Mouse (Mus musculus) heart, postnatal 10 days (tissue): ENCODE measurements around the gene Ascl4. TPM values are rescaled to one million over a fixed set of nuclear protein-coding genes. Genes with fewer than 3 reads are reported as not detected.

ENCODE experiments used
- DNase-seq, 2 experiments: peaks; one replicate each; pipeline ENCODE4 v3.0.0; 2021
- intact Hi-C: fragments of 180-260 bp; cut with DNase I; formaldehyde crosslinking; loops from one replicate; pipeline ENCODE4 v1.15.1; 2025
- total RNA-seq, 2 experiments: library from RNA; stranded (reverse); gene quantifications; 2 replicates each; pipeline ENCODE4 v1.2.3; 2021

The Ascl4 gene
- not detected for total RNA-seq

DNA sequence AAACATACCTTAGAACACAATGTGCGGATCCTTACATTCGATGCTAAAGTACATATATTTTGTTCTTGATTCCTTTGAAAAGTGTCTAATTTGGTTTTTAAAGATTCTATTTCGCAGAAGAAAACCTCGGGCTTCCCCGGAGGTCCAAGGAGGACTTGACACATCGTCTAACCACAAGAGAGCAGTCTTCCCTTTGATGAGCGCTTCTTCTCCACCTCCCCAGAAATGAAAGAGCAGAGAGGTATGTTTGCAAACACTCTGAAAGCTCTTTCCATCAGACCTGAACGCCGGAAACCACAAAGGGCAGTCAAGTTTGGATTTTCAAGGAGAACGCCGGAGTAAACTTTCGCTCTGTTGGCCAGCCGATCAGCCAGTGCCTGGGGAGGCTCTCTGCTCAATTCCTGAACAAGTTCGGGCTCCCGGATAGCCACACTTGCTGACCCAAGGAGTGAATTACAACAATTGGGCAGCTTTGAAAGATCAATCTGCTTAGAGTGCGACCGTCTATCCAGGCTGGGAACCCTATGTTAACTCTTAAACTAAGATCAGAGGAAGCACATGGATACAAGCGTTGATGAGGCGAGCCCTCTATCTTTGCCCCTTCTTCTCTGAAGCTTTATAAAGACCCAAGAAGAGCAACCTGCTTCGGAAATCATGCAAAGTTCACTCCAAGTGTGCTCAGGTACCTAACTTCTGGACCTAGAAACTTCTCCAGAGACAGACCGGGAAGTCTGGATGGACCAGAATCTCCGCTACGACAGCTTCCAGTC is at the start of gene Ascl4:
TSS of gene Ascl4 (plus strand) at position 6 of the 770 bp plus-strand sequence.
- peak; percentile 5 to 19 for DNase-seq
- intact Hi-C loops: no loop called here

DNA sequence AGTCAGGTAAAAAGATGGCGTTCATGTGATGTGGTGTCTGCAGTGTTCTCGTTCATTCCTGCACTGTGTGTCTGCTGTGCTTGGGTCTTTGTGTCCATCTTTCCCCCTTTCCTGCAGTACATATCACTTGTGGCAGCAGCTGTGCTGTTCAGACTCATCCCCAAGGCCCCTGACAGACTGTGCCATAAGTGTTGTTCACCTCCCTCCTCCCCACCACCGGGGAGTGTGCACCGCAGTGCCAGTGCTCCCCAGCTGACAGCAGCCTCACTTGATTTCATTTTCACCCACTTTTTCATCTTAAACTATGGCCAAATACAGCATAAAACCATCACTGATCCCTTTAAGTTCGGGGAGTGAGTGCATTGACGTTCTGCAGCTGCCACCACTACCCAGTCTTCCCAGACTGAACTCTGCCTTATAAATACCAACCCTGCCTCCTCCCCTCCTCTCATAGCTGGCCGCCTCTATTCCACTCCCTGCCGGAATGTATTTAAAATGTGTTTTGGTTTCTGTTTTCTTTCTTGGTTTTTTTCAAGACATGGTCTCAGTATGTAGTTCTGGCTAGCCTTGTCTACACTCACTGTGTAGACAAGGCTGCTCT is 47.5 kb upstream of the Ascl4 start:
- intact Hi-C loops: loop anchor here (10.0 kb wide), 1 partner anchor 205 kb away; no protein-coding TSS in a partner anchor
- DNase-seq: no peak

DNA sequence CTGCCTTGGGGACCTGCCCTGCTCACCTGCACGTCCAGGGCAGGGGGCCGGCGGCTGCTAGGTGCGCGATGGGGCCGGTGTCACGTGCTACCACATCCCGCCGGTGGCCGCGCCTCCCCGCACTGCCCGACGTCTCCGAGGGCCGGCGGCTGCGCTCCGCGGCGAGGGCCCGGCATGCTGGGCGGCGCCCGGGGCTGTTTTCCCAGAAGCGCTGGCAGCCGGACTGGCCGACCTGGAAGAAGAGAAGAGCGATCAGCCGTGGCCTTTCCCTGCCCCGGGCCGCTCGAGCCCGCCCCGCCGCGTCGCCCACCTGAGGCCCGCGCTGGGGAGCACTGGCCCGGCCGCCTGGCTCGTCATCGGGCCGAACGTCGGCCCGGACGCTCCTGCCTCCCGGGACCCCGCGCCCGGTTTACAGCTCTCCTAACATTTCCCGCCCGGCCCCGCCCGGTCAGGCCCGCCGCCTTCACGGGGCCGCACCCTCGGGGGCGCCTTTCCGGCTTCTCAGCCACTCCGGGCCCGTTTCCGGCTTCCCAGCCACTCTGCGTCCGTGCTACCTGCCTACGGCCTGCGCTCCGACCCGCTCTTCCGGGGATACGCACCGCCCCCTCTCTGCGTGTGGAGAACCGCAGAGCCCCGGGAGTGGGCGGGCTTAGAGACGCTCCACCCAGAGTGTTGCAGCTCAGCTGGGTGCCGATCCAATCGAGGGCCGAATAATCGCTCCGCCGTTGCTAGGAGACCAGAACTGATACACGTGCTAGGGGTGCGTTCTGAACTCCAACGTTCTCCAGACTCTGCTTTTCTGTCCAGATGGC is 10.8 kb upstream of the Ascl4 start, which contains the start of gene Prdm4:
TSS of gene Prdm4 (minus strand) at position 645 of the 812 bp plus-strand sequence.
- intact Hi-C loops: loop anchor here (2.0 to 10.0 kb wide), 3 partner anchors 41 to 788 kb away; partner anchors contain the start of genes Hsp90b1, Rtcb and Ttc41
- peak; percentile 97 for DNase-seq

DNA sequence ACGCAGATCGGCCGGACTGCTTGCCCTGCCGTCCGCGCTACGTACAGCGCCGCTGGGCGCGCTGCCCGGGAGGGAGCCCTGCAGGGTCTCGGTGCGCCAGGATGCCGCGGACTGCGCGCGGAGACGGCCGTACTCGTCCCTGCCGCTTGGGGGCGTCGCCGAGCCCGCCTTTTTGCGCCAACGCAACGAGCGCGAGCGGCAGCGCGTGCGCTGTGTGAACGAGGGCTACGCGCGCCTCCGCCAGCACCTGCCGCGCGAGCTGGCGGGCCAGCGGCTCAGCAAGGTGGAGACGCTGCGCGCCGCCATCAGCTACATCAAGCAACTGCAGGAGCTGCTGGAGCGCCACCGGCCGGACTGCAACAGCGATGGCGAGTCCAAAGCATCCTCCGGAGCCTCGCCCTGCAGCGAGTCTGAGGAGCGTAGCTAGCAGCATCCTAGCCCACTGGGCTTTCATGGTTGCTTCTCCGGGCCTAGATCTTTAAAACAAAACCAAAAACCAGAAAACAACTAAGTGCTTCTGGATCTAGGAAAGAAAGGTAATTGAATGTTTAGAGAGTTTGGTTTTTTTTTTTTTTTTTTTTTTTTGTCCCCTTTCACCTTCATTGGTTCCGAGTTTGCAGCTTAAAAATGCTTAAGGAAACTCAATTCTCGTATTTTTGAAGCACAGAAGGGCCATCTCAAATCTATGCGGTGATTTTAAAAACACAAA is 1.2 kb downstream of the Ascl4 start:
- peak; percentile 43 to 46 for DNase-seq

DNA sequence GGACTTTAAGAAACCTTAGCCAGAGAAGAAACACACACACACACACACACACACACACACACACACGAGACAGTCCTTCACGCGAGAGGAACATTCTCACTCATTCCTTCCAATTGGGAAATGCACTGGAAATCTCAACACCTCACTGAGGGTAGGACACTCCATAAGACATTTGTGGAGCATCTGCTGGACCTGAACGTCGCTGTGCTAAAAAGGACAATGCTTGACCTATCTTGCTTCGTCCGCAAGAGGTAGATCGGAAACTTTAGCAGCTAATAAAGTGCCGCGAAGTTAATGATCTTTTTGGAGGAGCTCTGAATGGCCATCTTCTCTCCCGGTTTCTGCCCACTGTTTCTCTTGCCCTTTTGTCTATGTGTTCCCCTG is 1.7 kb downstream of the Ascl4 start:
- no peak for DNase-seq
- intact Hi-C loops: no loop called here

More for the DNA sequence above, 1.2 kb downstream of the Ascl4 start:
- intact Hi-C loops: no loop called here

DNA sequence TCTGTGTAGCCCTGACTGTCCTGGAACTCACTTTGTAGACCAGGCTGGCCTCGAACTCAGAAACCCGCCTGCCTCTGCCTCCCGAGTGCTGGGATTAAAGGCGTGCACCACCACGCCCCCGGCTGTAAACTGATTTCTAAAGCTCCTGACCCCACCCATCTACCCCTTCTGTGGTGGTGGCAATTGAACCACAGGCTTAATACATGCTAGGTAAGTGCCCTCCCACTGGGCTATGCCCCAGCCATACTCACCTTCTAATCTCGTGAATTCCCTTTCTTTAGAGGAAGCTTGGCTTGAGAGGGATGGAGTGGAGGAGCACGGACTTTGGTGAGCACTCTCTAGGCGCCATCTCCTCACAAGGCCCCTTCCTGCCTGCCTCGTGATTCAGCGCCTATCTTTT is 2.5 kb downstream of the Ascl4 start:
- no peak for DNase-seq
- intact Hi-C loops: no loop called here

DNA sequence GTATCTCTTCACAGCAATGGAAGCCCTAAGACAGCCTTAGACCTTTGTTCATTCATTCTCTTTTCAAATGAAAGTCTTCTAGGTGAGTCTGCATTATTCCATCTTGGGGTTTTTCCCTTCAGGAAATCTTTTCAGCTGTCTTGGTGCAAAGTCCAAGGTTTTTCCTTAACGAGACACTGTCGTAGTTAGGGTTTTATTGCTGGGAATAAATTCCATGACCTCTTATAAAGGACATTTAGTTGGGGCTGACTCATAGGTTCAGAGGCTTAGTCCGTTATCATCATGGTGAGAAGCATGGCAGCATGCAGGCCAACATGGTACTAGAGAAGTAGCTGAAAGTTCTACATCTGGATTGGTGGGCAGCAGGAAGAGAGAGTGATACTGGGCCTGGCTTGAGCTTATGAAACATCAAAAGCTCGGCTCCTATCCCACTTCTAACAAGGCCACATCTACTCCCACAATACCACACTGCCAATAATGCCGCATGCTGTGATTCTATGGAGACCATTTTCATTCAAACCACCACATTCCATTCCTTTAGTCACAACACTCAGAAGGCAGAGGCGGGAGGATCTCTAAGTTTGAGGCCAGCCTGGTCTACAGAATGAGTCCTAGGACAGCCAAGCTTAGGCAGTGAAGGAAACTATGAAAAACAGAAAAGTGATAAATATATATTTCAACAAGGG is 8.9 kb downstream of the Ascl4 start:
- DNase-seq: no peak
- intact Hi-C loops: no loop called here

DNA sequence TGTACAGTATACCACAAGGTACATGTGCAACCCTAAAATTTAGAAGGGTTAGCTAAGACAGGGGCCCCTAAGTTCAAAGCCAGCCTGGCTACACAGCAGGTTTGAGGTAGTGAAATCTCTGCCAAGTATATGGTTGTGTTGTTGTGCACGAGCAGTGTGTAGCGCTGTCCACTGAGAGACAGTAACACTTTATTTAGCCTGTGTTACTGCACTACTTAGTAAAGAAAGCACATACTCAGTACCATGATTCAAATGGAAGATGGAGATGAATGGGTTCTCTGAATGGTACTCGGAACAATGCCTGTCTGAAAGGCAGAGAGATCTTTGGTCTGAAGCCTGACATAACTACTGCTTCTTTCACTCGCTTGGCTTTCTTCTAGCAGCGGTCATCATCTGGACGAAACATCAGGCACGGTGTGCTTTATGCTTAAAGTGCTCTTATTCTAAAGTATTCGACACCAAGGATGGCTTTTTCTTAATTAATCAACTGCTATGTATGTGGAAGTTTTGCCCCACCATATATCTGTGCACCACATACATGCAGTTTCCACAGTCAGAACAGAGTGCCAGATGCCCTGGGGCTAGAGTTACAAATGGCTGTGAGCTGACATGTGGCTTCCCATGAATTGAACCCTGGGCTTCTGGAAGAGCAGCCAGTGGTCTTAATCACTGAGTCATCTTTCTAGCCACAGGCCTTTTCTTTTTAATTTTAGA is 21.2 kb downstream of the Ascl4 start:
- intact Hi-C loops: no loop called here
- no peak for DNase-seq

DNA sequence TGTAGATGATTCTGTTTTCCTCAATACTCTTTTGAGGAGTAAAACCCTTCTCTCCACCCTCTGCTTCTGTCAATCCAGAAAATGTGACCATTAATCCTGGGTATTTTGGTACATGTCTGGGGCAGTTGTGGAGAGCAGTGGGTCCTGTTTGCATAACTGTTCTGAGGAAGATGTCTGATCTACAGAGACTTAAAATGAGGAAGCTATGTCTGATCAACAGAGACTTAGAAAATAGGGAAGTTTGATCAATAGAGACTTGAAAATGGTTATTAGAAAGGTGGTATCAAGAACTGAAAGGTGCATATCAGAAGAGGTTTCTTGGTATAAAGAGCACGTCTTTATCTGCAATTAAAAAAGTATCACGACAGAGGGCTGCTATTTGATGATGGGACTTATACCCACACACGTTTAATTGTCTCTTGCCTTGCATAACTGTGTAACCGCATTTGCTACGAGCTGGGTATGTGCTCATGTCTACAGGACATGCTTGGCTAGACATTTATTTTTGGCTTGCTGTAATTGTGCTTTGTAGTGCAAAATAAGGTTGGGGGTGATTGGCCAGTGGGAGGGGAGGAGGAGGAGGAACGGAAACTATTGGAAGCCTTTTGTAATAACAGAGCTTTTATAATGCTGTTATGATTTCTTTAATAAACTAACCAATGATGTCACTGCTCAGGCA is 24.4 kb downstream of the Ascl4 start:
- intact Hi-C loops: loop anchor here (10.0 kb wide), 1 partner anchor 753 kb away; the partner anchor contains the start of genes Hsp90b1 and Ttc41
- DNase-seq: no peak

DNA sequence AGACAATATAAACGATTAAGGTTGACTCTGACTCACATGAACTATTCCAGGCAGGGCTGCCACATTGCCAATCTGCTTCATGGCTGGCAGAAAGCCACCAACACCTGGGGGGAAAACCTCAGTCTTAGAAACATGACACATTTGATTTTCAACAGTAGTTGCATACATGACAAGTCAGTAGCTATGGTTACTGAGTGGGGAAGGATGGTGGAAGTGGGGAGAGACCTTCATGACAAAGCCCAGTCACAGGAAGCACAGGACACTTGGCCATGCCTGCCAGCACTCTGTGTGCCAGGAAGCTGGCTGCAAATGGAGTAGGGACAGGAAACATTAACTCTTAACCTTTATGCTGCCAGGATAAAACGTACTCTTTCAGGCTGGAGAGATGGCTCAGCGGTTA is 25.9 kb downstream of the Ascl4 start:
- intact Hi-C loops: loop anchor here (10.0 kb wide), 1 partner anchor 751 kb away; the partner anchor contains the start of genes Hsp90b1 and Ttc41
- DNase-seq: peak; percentile 4 to 16

DNA sequence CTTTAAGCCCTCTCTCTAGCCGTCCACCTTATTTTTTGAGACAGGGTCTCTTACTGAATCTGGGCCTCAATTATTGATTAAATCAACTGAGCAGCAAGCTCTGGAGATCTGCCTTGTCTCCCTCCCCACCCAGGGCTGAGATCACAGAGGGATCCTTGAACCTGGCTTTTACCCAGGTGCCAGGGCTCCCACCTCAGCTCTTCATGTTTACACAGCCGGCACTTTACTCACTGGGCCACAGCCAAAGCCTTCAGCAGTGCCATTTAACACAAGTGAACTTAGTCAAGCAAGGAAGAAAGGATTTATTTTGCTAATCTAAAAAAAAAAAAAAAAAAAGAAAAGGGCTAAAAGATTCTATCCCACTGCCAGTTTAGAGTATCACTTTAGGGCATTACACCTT is 26.9 kb downstream of the Ascl4 start:
- DNase-seq: no peak
- intact Hi-C loops: loop anchor here (10.0 kb wide), 1 partner anchor 750 kb away; the partner anchor contains the start of genes Hsp90b1 and Ttc41

DNA sequence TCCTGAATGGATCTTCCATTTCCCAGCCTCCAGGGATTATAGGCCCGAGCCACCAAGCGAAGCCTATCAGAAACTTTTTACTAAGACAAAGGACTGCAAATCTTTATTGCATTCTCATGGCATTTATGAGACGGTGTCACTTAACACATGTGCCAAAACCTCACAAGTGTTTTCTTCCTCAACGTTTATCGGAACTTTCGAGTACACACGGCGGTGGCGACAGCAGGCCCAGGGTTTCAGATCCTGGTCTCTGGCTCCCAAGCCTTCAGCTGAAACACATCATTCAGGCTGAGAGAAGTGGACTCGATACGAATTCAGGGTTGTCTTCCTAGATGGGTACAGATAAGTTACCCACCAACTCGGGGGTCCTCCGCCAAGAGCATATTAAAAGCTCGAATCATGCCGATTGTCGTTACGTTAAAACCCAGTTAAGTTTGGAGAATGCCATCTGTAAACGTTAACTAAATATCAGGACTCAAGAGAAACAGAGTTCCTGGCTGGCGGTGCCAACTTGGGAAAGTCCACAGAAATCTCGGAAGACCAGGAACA is 29.5 kb downstream of the Ascl4 start:
- DNase-seq: no peak
- intact Hi-C loops: loop anchor here (5.0 to 10.0 kb wide), 2 partner anchors 40 to 748 kb away; partner anchors contain the start of genes Hsp90b1, Prdm4 and Ttc41

DNA sequence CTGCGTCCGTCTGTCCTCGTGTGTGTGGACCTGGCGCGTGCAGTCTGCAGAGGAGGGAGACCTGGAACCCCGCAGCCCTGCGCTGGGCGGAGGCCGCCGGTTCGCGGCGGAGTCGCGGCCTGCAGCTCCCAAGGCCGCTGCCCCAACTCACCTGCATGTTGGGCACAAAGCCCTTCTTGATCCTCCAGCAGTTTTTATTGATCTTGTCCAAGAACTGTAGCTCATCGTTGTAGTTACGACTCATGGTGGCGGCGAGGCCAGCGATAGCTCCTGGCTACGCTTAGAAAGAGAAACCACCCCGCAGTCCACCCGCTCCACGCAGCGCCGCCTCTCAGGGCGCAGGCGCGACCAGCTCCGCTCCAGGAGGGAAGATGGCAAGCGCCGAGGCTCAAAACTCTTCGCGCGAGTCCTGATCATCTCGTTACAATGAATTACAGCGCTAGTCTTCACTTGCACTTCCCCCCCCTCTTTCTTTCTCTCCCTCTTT is 30.0 kb downstream of the Ascl4 start, which contains the start of gene Rtcb:
TSS of gene Rtcb (minus strand) at position 360 of the 487 bp plus-strand sequence.
- intact Hi-C loops: loop anchor here (5.0 to 10.0 kb wide), 2 partner anchors 40 to 747 kb away; partner anchors contain the start of genes Hsp90b1, Prdm4 and Ttc41
- DNase-seq: peak; percentile 97 to 99

DNA sequence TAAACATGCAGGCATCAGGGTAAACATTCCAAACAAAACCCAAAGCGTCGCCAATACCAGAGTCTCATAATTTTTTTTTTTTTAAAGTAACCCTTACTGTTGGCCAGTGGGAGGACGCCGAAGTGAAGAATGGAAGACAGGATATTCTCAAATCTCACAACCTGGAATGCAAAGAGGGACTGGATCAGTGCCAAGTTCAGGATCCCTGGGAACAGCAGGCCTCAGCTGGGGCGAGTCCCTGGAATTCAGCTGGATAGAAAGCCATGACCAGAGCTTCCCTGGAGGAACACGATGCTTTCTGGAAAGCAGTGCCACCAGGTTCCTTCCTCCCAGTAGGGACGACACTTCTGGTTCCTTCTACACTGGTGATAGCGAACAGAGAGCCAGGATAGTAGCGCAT is 35.4 kb downstream of the Ascl4 start:
- intact Hi-C loops: no loop called here
- DNase-seq: peak; percentile 19 to 21

DNA sequence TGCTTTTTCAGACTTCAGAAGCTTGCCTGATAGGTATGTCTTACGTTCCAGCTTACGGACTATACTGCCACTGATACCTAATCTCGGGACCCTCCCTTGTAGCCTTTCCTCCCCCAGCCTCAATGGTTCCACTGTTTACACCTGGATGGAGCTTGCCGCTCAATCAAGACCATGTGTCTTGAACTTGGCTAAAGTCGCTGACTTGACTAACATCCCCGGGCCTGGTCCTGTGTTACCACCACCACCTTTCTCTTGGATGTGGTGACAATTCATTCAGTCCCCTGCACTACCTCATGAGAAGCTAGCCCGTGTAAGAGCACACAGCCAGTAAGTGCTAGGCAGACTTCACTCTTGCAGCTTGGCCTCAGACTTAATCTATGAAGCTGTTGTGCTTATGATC is 36.8 kb downstream of the Ascl4 start:
- no peak for DNase-seq
- intact Hi-C loops: no loop called here

DNA sequence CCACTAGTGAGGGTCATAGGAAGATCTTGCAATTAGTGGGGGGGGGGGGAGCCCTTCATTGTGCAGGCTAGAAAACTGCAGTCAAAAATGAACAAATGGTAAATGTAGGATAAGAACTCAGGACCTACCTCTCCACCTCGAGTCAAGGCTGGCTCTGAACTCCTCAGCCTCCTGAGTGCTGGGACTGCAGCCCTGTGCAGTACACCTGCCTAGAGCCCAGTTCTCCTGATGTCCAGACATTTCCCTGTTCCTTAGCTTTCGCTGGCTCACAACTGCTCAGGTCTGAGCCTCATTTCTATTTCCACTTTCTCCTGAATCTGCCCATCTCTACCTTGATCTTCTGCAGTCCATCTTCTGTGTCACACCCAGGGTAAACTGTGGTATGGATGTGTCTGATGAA is 39.0 kb downstream of the Ascl4 start:
- no peak for DNase-seq
- intact Hi-C loops: loop anchor here (5.0 kb wide), 2 partner anchors 96 to 331 kb away; no protein-coding TSS in a partner anchor

DNA sequence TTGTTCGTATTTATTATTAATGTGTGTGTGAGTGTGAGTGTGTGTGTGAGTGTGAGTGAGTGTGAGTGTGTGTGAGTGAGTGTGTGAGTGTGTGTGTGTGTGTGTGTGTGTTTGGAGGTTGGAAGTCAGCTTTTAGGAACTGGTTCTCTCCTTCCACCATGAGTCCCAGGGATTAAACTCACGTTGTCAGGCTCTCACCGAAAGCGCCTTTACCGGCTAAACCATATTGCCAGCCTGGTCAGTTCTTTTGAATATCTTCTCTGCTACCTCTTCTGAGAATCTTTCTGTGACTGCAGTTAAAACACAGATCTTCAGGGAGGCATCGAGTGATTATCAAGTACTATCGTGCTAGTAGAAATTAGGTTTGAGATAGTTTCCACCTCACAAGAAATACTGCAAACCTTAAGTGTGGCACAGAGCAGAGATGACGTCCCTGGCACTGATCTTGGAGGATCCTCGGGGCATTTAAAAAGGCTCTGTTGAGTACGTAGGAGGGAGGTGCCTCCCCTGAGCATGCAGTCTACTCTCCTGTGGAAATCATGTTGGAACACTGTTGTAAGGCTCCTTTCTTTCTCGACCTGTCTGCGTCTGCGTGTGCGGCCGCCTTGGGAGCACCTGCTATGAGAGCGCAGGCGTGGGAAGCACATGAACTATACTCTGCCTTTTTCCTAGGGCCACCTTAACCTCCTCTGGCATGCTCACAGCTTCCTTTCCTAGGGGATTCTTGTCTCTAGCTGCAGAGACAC is 40.1 kb downstream of the Ascl4 start:
- no peak for DNase-seq
- intact Hi-C loops: loop anchor here (1.0 to 5.0 kb wide), 3 partner anchors 95 to 496 kb away; no protein-coding TSS in a partner anchor
